Mouse (Mus musculus) ES-E14 (cell line): Measurements from ENCODE around the gene Dnajb5. TPM values are rescaled to one million over a fixed set of nuclear protein-coding genes. Genes with fewer than 3 reads are reported as not detected.

Experiments used
- DNase-seq: peaks from one replicate; pipeline ENCODE4 v3.0.0-alpha.2; 2013; ENCODE audit warnings: low read depth, low spot score
- H3K27ac ChIP-seq: 2 replicates; pipeline ENCODE4 v1.5.1; 2012; ENCODE audit warnings: low read depth, mild to moderate bottlenecking, low read length, moderate library complexity, mixed read lengths; ENCODE audit not compliant: poor library complexity, insufficient read depth, severe bottlenecking
- H3K36me3 ChIP-seq: 2 replicates; pipeline ENCODE4 v1.6.1; 2012; ENCODE audit warnings: mild to moderate bottlenecking, low read length, moderate library complexity, mixed read lengths; ENCODE audit not compliant: control insufficient read depth, poor library complexity, insufficient read depth, severe bottlenecking
- H3K4me1 ChIP-seq, 2 experiments: fragments of 150-350 bp in 1 of 2; sonication (generic) in 1 of 2; 2 replicates each; pipeline ENCODE4 v1.6.1; 2012; ENCODE audit warnings: low read length in 2 of 2, mild to moderate bottlenecking in 1 of 2, mixed read lengths in 1 of 2; ENCODE audit not compliant: control insufficient read depth in 2 of 2, insufficient read depth in 2 of 2, poor library complexity in 1 of 2
- H3K4me3 ChIP-seq, 2 experiments: fragments of 150-350 bp in 1 of 2; sonication (generic) in 1 of 2; 2 replicates each; pipeline ENCODE4 v1.5.1; 2012; ENCODE audit warnings: low read length in 2 of 2, low read depth in 1 of 2, mild to moderate bottlenecking in 1 of 2, mixed read lengths in 1 of 2; ENCODE audit not compliant: insufficient read depth in 1 of 2, poor library complexity in 1 of 2, severe bottlenecking in 1 of 2
- H3K9ac ChIP-seq: 2 replicates; pipeline ENCODE4 v1.6.1; 2012; ENCODE audit warnings: low read depth, mild to moderate bottlenecking, low read length, mixed read lengths; ENCODE audit not compliant: poor library complexity, insufficient read depth, severe bottlenecking
- H3K9me3 ChIP-seq: fragments of 150-350 bp; sonication (generic); 2 replicates; pipeline ENCODE4 v1.6.1; 2012; ENCODE audit warnings: low read depth, mild to moderate bottlenecking, low read length; ENCODE audit not compliant: control insufficient read depth, insufficient read depth
- CHD2 ChIP-seq: IDR thresholded peaks from 2 replicates; pipeline ENCODE4 v1.6.1; 2014; ENCODE audit warnings: mild to moderate bottlenecking, low read depth, low read length, inconsistent platforms
- HCFC1 ChIP-seq: IDR thresholded peaks from 2 replicates; pipeline ENCODE4 v1.6.1; 2012; ENCODE audit warnings: low read length, inconsistent platforms, borderline replicate concordance; ENCODE audit not compliant: insufficient read depth
- MAFK ChIP-seq: IDR thresholded peaks from 2 replicates; pipeline ENCODE4 v1.6.1; 2014; ENCODE audit warnings: mild to moderate bottlenecking, low read depth, low read length, inconsistent platforms; ENCODE audit not compliant: insufficient read depth
- ZC3H11A ChIP-seq: IDR thresholded peaks from 2 replicates; pipeline ENCODE4 v1.6.1; 2012; ENCODE audit warnings: low read depth, mild to moderate bottlenecking, inconsistent platforms, low read length, borderline replicate concordance
- ZNF384 ChIP-seq: IDR thresholded peaks from 2 replicates; pipeline ENCODE4 v1.6.1; 2012; ENCODE audit warnings: low read depth, low read length, inconsistent platforms
- in situ Hi-C, 2 experiments: fragments of 600-800 bp; cut with MboI; formaldehyde crosslinking; loops; one replicate each; pipeline ENCODE4 v1.15.1; 2025; ENCODE audit warnings: low sequenced_read_pairs in 2 of 2, inconsistent platforms in 1 of 2; ENCODE audit not compliant: unreplicated experiment in 2 of 2
- total RNA-seq: library from RNA; depleted of rRNA; stranded (reverse); fragments of 300-350 nt; gene quantifications from 2 replicates; pipeline ENCODE4 v1.2.3, GENCODE M21; 2012

Gene Dnajb5
- total RNA-seq, 1 experiment = 13.3 TPM

DNA sequence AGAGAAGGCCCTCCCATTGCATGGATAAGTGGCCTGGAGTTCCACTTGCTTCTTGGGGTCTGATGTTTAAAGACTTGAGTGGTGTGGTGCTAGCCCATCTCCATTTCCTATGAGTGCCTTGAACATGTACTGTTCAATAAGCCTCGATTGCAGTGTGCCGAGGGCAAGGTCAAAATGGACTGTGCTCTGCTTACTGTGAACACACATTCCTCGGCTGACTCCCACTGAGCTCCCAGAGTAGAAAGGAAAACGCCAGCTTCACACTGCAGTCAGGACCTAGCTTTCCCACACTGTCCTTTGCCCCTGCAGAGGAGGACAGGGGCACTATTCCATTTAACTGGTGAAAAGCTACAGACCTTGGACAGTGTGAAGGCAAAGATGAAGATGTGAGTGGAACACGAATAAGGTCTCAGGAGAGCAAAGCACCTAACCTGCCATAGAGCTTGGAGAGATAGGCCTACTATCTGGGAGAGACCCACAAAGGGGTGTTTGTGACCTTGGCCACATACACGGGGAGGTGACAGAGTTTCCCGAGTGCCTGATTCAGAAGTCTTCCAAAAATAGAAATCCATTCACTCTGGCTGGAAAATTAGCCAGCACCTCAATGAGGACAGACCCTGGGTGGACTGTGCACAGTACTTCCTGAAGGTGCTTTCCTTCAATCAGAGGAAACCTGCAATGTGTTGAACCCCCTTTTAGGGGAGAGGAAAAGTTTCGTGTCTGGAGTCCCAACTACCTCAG is 17.2 kb upstream of the Dnajb5 start:
- H3K27ac ChIP-seq = no peak overlapping the region
- TF ChIP-seq HCFC1 (no peak), MAFK (no peak), ZNF384 (no peak), ZC3H11A (no peak), CHD2 (no peak)
- H3K9me3 ChIP-seq = no peaks in the 10 kb centered on the region
- in situ Hi-C loops = no loop called here
- no peaks in the 10 kb centered on the region for H3K4me1 ChIP-seq
- no peak overlapping the region for H3K4me3 ChIP-seq
- no peaks in the 10 kb centered on the region for H3K36me3 ChIP-seq
- H3K9ac ChIP-seq = no peak overlapping the region
- no peak for DNase-seq

DNA sequence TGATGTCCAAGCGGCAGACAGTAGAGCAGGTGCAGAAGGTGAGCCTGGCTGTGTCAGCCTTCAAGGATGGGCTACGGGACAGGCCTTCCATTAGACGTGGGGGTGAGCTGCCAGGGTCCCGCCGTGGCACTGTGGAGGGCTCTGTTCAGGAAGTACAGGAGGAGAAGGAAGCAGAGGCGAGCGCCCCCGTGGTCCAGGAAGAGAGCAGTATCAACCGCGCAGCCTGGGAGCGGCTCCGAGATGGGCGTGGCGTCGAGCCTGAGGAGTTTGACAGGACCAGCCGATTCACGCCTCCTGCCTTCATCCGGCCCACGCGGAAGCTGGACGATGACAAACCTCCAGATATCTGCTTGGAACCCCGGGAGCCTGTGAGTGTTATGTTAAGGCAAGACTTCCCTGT is 16.0 kb upstream of the Dnajb5 start:
- H3K9ac ChIP-seq = no peak overlapping the region
- in situ Hi-C loops = no loop called here
- no peaks in the 10 kb centered on the region for H3K36me3 ChIP-seq
- H3K4me1 ChIP-seq = peaks cover 0 to 5% of the 10 kb centered on the region in 2 experiments; a peak in 1 of 4 replicates
- H3K4me3 ChIP-seq = peak overlapping the region in 1 of 2 experiments; percentile 34; a peak in 3 of 4 replicates
- TF ChIP-seq MAFK (no peak), HCFC1 (no peak), ZC3H11A (no peak), CHD2 (no peak), ZNF384 (no peak)
- no peak overlapping the region for H3K27ac ChIP-seq
- no peak for DNase-seq
- H3K9me3 ChIP-seq = no peaks in the 10 kb centered on the region

DNA sequence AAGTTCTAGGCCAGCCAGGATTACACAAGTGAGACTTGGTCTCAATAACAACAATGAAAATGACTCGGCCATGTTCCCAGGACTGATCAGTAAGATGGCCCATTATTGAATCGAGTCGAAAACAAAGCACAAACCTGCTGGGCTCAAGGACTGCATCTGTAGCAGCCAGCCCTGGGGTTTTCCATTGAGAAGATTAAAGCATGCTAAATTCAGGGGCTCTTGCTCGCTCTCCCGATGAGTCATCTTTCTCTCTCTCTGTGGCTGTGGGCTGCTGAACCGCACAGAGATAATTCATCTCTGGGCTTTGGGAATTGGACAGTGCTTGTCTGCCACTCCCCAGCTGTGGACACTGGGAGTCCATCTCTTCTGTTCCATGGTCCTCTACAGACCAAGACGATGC is 8.2 kb upstream of the Dnajb5 start:
- no peak for TF ChIP-seq ZNF384
- TF ChIP-seq HCFC1 = no peak
- no peak for TF ChIP-seq CHD2
- TF ChIP-seq MAFK = no peak
- TF ChIP-seq ZC3H11A = no peak
- Histone ChIP-seq H3K27ac (no peak overlapping the region), H3K9ac (no peak overlapping the region), H3K4me3 (no peak overlapping the region), H3K4me1 (peaks cover 0 to 5% of the 10 kb centered on the region in 2 experiments; a peak in 1 of 4 replicates), H3K9me3 (no peaks in the 10 kb centered on the region), H3K36me3 (no peaks in the 10 kb centered on the region)
- in situ Hi-C loops = no loop called here
- DNase-seq = no peak

DNA sequence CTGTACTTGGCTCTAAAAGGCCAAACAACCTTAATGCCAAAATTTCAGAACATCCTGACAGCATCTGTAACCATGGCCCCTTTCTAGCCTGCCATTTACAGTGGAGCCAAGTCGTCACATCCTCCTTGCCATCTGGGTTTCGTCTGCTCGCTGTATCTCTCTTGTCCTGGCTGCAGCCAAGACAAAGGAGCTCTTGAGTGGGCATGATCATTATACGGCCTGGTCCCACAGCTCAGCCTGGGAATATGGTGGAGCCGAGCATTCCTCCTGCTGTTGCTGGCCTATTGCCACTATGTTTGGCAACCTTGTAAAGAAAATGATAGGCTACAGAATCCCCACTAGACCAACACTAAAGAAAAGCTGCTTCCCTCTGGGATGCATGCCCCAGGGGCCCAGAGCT is 6.3 kb upstream of the Dnajb5 start:
- no peak overlapping the region for H3K4me3 ChIP-seq
- no peaks in the 10 kb centered on the region for H3K4me1 ChIP-seq
- in situ Hi-C loops = no loop called here
- H3K27ac ChIP-seq = no peak overlapping the region
- TF ChIP-seq HCFC1 (no peak), MAFK (no peak), ZC3H11A (no peak), ZNF384 (no peak), CHD2 (no peak)
- no peak for DNase-seq
- H3K9me3 ChIP-seq = no peaks in the 10 kb centered on the region
- H3K36me3 ChIP-seq = no peaks in the 10 kb centered on the region
- no peak overlapping the region for H3K9ac ChIP-seq
